Mouse (Mus musculus): ENCODE data around the gene Scrn2.

- TF ChIP-seq CTCF (IDR thresholded peaks at IDR 0.05; ENCODE audit: low read depth) (no peak), EP300 (IDR thresholded peaks at IDR 0.05; ENCODE audit: low read depth) (no peak)
Measured at GRCm38 (mm10) chr11:97048090-97048650, 18.4 kb downstream of the Scrn2 start.

Measured in liver, embryonic 14.5 days (tissue).